Mouse (Mus musculus): ENCODE measurements at regions not wholly inside any gene's neighbourhood (a gene's known extent, or its start where the extent isn't known, plus 50 kb on each side); places are given as distances from the start of the nearest gene placed in this dataset.
A peak's percentile ranks its signal among the peaks of the same experiment; 100 is the strongest.

GRCm38 (mm10) chr11:63282541-63282940 is 153.8 kb downstream of the Pmp22 start:
- intact Hi-C loops (cut with DNase I): no loop called here
- no peak for DNase-seq

GRCm38 (mm10) chr11:63286026-63286425 is 157.2 kb downstream of the Pmp22 start:
- intact Hi-C loops (cut with DNase I): no loop called here
- DNase-seq: no peak

- DNase-seq: no peak
- intact Hi-C loops (cut with DNase I): no loop called here
These were observed 159.0 kb downstream of the Pmp22 start for GRCm38 (mm10) chr11:63287766-63288165.

- DNase-seq: no peak
- intact Hi-C loops (cut with DNase I): no loop called here
These were observed 161.8 kb downstream of the Pmp22 start for GRCm38 (mm10) chr11:63290618-63291017.

- DNase-seq: no peak
- intact Hi-C loops (cut with DNase I): no loop called here
These were observed 164.7 kb downstream of the Pmp22 start for GRCm38 (mm10) chr11:63293485-63293884.

- no peak for DNase-seq
- intact Hi-C loops (cut with DNase I): no loop called here
These were observed 165.7 kb downstream of the Pmp22 start for GRCm38 (mm10) chr11:63294476-63294875.

GRCm38 (mm10) chr11:63296476-63296875 is 167.7 kb downstream of the Pmp22 start:
- no peak for DNase-seq
- intact Hi-C loops (cut with DNase I): no loop called here

- intact Hi-C loops (cut with DNase I): no loop called here
- DNase-seq: no peak
These were observed 171.2 kb downstream of the Pmp22 start for GRCm38 (mm10) chr11:63299712-63300581.

- intact Hi-C loops (cut with DNase I): no loop called here
- peak in 1 of 2 experiments; percentile 1 for DNase-seq
These were observed 196.4 kb downstream of the Pmp22 start for GRCm38 (mm10) chr11:63325166-63325565.

GRCm38 (mm10) chr11:63326864-63327263 is 198.1 kb downstream of the Pmp22 start:
- DNase-seq: no peak
- intact Hi-C loops (cut with DNase I): no loop called here

GRCm38 (mm10) chr11:63337503-63337902 is 208.7 kb downstream of the Pmp22 start:
- DNase-seq: no peak
- intact Hi-C loops (cut with DNase I): no loop called here

GRCm38 (mm10) chr11:63338277-63338676 is 209.5 kb downstream of the Pmp22 start:
- intact Hi-C loops (cut with DNase I): no loop called here
- DNase-seq: no peak

- DNase-seq: no peak
- intact Hi-C loops (cut with DNase I): no loop called here
These were observed 216.9 kb downstream of the Pmp22 start for GRCm38 (mm10) chr11:63345653-63346052.

GRCm38 (mm10) chr11:63350123-63350696 is 221.4 kb downstream of the Pmp22 start:
- DNase-seq: peak; percentile 3 to 4
- intact Hi-C loops (cut with DNase I): no loop called here

- DNase-seq: no peak
- intact Hi-C loops (cut with DNase I): no loop called here
These were observed 223.2 kb downstream of the Pmp22 start for GRCm38 (mm10) chr11:63351999-63352398.

- no peak for DNase-seq
- intact Hi-C loops (cut with DNase I): no loop called here
These were observed 224.2 kb downstream of the Pmp22 start for GRCm38 (mm10) chr11:63352990-63353389.

- intact Hi-C loops (cut with DNase I): no loop called here
- DNase-seq: no peak
These were observed 224.9 kb downstream of the Pmp22 start for GRCm38 (mm10) chr11:63353671-63354070.

- DNase-seq: no peak
- intact Hi-C loops (cut with DNase I): no loop called here
These were observed 229.1 kb downstream of the Pmp22 start for GRCm38 (mm10) chr11:63357772-63358344.

- intact Hi-C loops (cut with DNase I): no loop called here
- DNase-seq: no peak
These were observed 239.0 kb downstream of the Pmp22 start for GRCm38 (mm10) chr11:63367756-63368265.

GRCm38 (mm10) chr11:63369475-63369874 is 240.7 kb downstream of the Pmp22 start:
- intact Hi-C loops (cut with DNase I): no loop called here
- DNase-seq: no peak

GRCm38 (mm10) chr11:63376311-63376710 is 247.5 kb downstream of the Pmp22 start:
- intact Hi-C loops (cut with DNase I): no loop called here
- DNase-seq: no peak
